Mouse (Mus musculus): ENCODE results near the gene Slc47a1. TPM values are rescaled to one million over a fixed set of nuclear protein-coding genes. Genes with fewer than 3 reads are reported as not detected.

Gene Slc47a1
- polyA plus RNA-seq, 2 experiments = 0.65 to 0.82 TPM

GRCm38 (mm10) chr11:61341233-61341632, 36.9 kb downstream of the Slc47a1 start:
- H3K9ac ChIP-seq (ENCODE audit: low read depth, low read length, severe bottlenecking) = no peak overlapping the region
- no peaks in the 10 kb centered on the region for H3K36me3 ChIP-seq (ENCODE audit: control insufficient read depth, insufficient read depth, low read length)
- H3K27ac ChIP-seq (replicated peaks; ENCODE audit: low read depth, low read length) = no peak overlapping the region
- WGBS = 88% methylated on average over 4 of the region's 4 CpGs
- peaks cover 3% of the 10 kb centered on the region; the same call in 1 of the 2 replicates for H3K4me1 ChIP-seq (ENCODE audit: control insufficient read depth, insufficient read depth, low read length)
- H3K27me3 ChIP-seq (ENCODE audit: control insufficient read depth, insufficient read depth, low read length) = peaks cover 28% of the 10 kb centered on the region
- H3K4me2 ChIP-seq (replicated peaks; ENCODE audit: low read depth, low read length, severe bottlenecking) = no peak overlapping the region
- no peak for TF ChIP-seq POLR2A (IDR thresholded peaks at IDR 0.05; ENCODE audit: borderline replicate concordance, extremely low read depth, insufficient read depth, insufficient read length)
- no peak for DNase-seq (ENCODE audit: low spot score)
- no peak for ATAC-seq (ENCODE audit: low FRiP score, low read depth)
- no peaks in the 10 kb centered on the region for H3K9me3 ChIP-seq (ENCODE audit: control insufficient read depth, low read length)
- H3K4me3 ChIP-seq (replicated peaks; ENCODE audit: low read length) = no peak overlapping the region

- H3K9me3 ChIP-seq (ENCODE audit: control insufficient read depth, low read length) = no peaks in the 10 kb centered on the region
- H3K4me1 ChIP-seq (ENCODE audit: control insufficient read depth, insufficient read depth, low read length) = peaks cover 3% of the 10 kb centered on the region; the same call in 1 of the 2 replicates
- 80% methylated on average over 4 of the region's 4 CpGs for WGBS
- H3K27ac ChIP-seq (replicated peaks; ENCODE audit: low read depth, low read length) = no peak overlapping the region
- no peak overlapping the region for H3K4me2 ChIP-seq (replicated peaks; ENCODE audit: low read depth, low read length, severe bottlenecking)
- TF ChIP-seq POLR2A (IDR thresholded peaks at IDR 0.05; ENCODE audit: borderline replicate concordance, extremely low read depth, insufficient read depth, insufficient read length) = no peak
- H3K27me3 ChIP-seq (ENCODE audit: control insufficient read depth, insufficient read depth, low read length) = peaks cover 28% of the 10 kb centered on the region
- no peaks in the 10 kb centered on the region for H3K36me3 ChIP-seq (ENCODE audit: control insufficient read depth, insufficient read depth, low read length)
- no peak for ATAC-seq (ENCODE audit: low FRiP score, low read depth)
- H3K4me3 ChIP-seq (replicated peaks; ENCODE audit: low read length) = no peak overlapping the region
- no peak for DNase-seq (ENCODE audit: low spot score)
- no peak overlapping the region for H3K9ac ChIP-seq (ENCODE audit: low read depth, low read length, severe bottlenecking)
These were observed 37.8 kb downstream of the Slc47a1 start for GRCm38 (mm10) chr11:61340374-61340773.

GRCm38 (mm10) chr11:61337586-61337985, 40.6 kb downstream of the Slc47a1 start:
- Histone ChIP-seq H3K27me3 (ENCODE audit: control insufficient read depth, insufficient read depth, low read length) (peaks cover 12% of the 10 kb centered on the region; the same call in 1 of the 2 replicates), H3K27ac (replicated peaks; ENCODE audit: low read depth, low read length) (no peak overlapping the region), H3K4me1 (ENCODE audit: control insufficient read depth, insufficient read depth, low read length) (peaks cover 3% of the 10 kb centered on the region; the same call in 1 of the 2 replicates), H3K4me3 (replicated peaks; ENCODE audit: low read length) (no peak overlapping the region), H3K9ac (ENCODE audit: low read depth, low read length, severe bottlenecking) (no peak overlapping the region), H3K36me3 (ENCODE audit: control insufficient read depth, insufficient read depth, low read length) (no peaks in the 10 kb centered on the region), H3K9me3 (ENCODE audit: control insufficient read depth, low read length) (no peaks in the 10 kb centered on the region), H3K4me2 (replicated peaks; ENCODE audit: low read depth, low read length, severe bottlenecking) (no peak overlapping the region)
- ATAC-seq (ENCODE audit: low FRiP score, low read depth) (no peak), DNase-seq (ENCODE audit: low spot score) (peak; percentile 4)
- 71% methylated on average over 10 of the region's 10 CpGs for WGBS
- no peak for TF ChIP-seq POLR2A (IDR thresholded peaks at IDR 0.05; ENCODE audit: borderline replicate concordance, extremely low read depth, insufficient read depth, insufficient read length)

GRCm38 (mm10) chr11:61320904-61321687, 57.0 kb downstream of the Slc47a1 start:
- no peak for DNase-seq (ENCODE audit: low spot score)
- 72% methylated on average over 10 of the region's 10 CpGs for WGBS
- H3K4me2 ChIP-seq (replicated peaks; ENCODE audit: low read depth, low read length, severe bottlenecking) = no peak overlapping the region
- H3K27me3 ChIP-seq (ENCODE audit: control insufficient read depth, insufficient read depth, low read length) = no peaks in the 10 kb centered on the region
- no peak overlapping the region for H3K9ac ChIP-seq (ENCODE audit: low read depth, low read length, severe bottlenecking)
- no peaks in the 10 kb centered on the region for H3K9me3 ChIP-seq (ENCODE audit: control insufficient read depth, low read length)
- no peaks in the 10 kb centered on the region for H3K4me1 ChIP-seq (ENCODE audit: control insufficient read depth, insufficient read depth, low read length)
- no peak for ATAC-seq (ENCODE audit: low FRiP score, low read depth)
- no peak overlapping the region for H3K27ac ChIP-seq (replicated peaks; ENCODE audit: low read depth, low read length)
- no peaks in the 10 kb centered on the region for H3K36me3 ChIP-seq (ENCODE audit: control insufficient read depth, insufficient read depth, low read length)
- TF ChIP-seq POLR2A (IDR thresholded peaks at IDR 0.05; ENCODE audit: borderline replicate concordance, extremely low read depth, insufficient read depth, insufficient read length) = no peak
- no peak overlapping the region for H3K4me3 ChIP-seq (replicated peaks; ENCODE audit: low read length)

- 68% methylated on average over 3 of the region's 3 CpGs for WGBS
- no peak overlapping the region for H3K9ac ChIP-seq (ENCODE audit: low read depth, low read length, severe bottlenecking)
- no peaks in the 10 kb centered on the region for H3K36me3 ChIP-seq (ENCODE audit: control insufficient read depth, insufficient read depth, low read length)
- H3K27ac ChIP-seq (replicated peaks; ENCODE audit: low read depth, low read length) = no peak overlapping the region
- H3K27me3 ChIP-seq (ENCODE audit: control insufficient read depth, insufficient read depth, low read length) = no peaks in the 10 kb centered on the region
- H3K4me1 ChIP-seq (ENCODE audit: control insufficient read depth, insufficient read depth, low read length) = no peaks in the 10 kb centered on the region
- ATAC-seq (ENCODE audit: low FRiP score, low read depth) = peak; percentile 65; the same call in 1 of the 2 replicates
- TF ChIP-seq POLR2A (IDR thresholded peaks at IDR 0.05; ENCODE audit: borderline replicate concordance, extremely low read depth, insufficient read depth, insufficient read length) = no peak
- H3K4me3 ChIP-seq (replicated peaks; ENCODE audit: low read length) = no peak overlapping the region
- DNase-seq (ENCODE audit: low spot score) = no peak
- no peaks in the 10 kb centered on the region for H3K9me3 ChIP-seq (ENCODE audit: control insufficient read depth, low read length)
- no peak overlapping the region for H3K4me2 ChIP-seq (replicated peaks; ENCODE audit: low read depth, low read length, severe bottlenecking)
These were observed 58.1 kb downstream of the Slc47a1 start for GRCm38 (mm10) chr11:61319923-61320567.

Data from limb, embryonic 14.5 days (tissue).